Mouse (Mus musculus): Measurements from ENCODE around the gene Camta1.

DNA sequence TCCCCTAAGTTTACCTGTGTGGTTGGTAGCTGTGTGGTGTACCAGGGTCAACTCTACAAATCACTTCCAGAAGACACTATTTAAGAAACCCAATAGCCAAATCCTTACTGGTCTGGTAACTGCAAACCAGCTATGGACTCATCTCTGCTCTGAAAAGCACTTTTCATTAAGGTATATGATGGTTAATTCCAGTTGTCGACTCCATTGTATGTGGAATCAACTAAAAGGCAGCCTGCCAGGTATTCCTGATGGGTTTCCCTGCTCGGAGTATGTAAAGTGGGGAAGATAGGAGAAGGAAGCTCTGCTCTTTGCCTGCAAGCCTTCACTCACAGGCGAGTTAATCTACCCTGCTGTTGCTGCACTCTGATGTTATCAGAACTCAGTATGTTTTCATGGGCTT lies 815.2 kb downstream of the Camta1 start:
- no peak for TF ChIP-seq ZNF384 (IDR thresholded peaks at IDR 0.05; ENCODE audit: low read depth, low read length)
- TF ChIP-seq HCFC1 (IDR thresholded peaks at IDR 0.05; ENCODE audit: borderline replicate concordance, insufficient read depth, low read length): no peak
- no peak for TF ChIP-seq CHD2 (IDR thresholded peaks at IDR 0.05; ENCODE audit: low read depth, low read length)

Data from ES-E14 (cell line).